Mouse (Mus musculus) kidney, postnatal 0 days (tissue): ENCODE measurements at regions not wholly inside any gene's neighbourhood (a gene's known extent, or its start where the extent isn't known, plus 50 kb on each side); places are given as distances from the start of the nearest gene placed in this dataset.

ENCODE experiments used
- ATAC-seq: fragments of 200-750 bp; cut with Nextera tagmentation; replicated peaks from 2 replicates; pipeline ENCODE4 v1.8.0; 2017; ENCODE audit warnings: low read depth, moderate number of reproducible peaks, moderate TSS enrichment, moderate library complexity; ENCODE audit not compliant: low FRiP score
- DNase-seq: peaks from one replicate; pipeline ENCODE4 v3.0.0-alpha.2; 2016; ENCODE audit warnings: low spot score
- H3K27ac ChIP-seq: fragments of 300-500 bp; sonication (generic); 2 replicates; pipeline ENCODE4 v1.5.1; 2014; ENCODE audit warnings: mild to moderate bottlenecking
- H3K27me3 ChIP-seq: fragments of 300-500 bp; sonication (generic); 2 replicates; pipeline ENCODE4 v1.6.1; 2014; ENCODE audit warnings: low read length, mixed read lengths; ENCODE audit not compliant: insufficient read depth
- H3K36me3 ChIP-seq: fragments of 300-500 bp; sonication (generic); 2 replicates; pipeline ENCODE4 v1.6.1; 2014; ENCODE audit warnings: low read length, mixed read lengths; ENCODE audit not compliant: insufficient read depth
- H3K4me1 ChIP-seq: fragments of 300-500 bp; sonication (generic); replicated peaks from 2 replicates; pipeline ENCODE4 v1.6.1; 2014; ENCODE audit warnings: antibody characterized with exemption, low read length, mixed read lengths; ENCODE audit not compliant: insufficient read depth
- H3K4me2 ChIP-seq: fragments of 300-500 bp; sonication (generic); 2 replicates; pipeline ENCODE4 v1.6.1; 2014; ENCODE audit warnings: mild to moderate bottlenecking, low read length, moderate library complexity, mixed read lengths
- H3K4me3 ChIP-seq: fragments of 300-500 bp; sonication (generic); replicated peaks from 2 replicates; pipeline ENCODE4 v1.5.1; 2014; ENCODE audit warnings: low read depth, low read length
- H3K9ac ChIP-seq: fragments of 300-500 bp; sonication (generic); 2 replicates; pipeline ENCODE4 v1.6.1; 2014; ENCODE audit warnings: low read depth, low read length
- H3K9me3 ChIP-seq: fragments of 300-500 bp; sonication (generic); replicated peaks from 2 replicates; pipeline ENCODE4 v1.6.1; 2016; ENCODE audit warnings: low read length, inconsistent platforms, mixed read lengths
- CTCF ChIP-seq: IDR thresholded peaks from 2 replicates; pipeline ENCODE4 v1.5.1; 2016; ENCODE audit warnings: antibody characterized with exemption, low read depth, mild to moderate bottlenecking, moderate library complexity
- WGBS: fragments of 180-500 bp; shearing (Covaris S2); extraction: QIAGEN DNeasy Blood & Tissue Kit; methylation state at CpG from one replicate; pipeline ENCODE4 v1.1.7; 2014; 5-methylcytosine and 5-hydroxymethylcytosine counted together

GRCm38 (mm10) chr6:147989381-147989780 lies 57.7 kb upstream of the Far2 start:
- no peak overlapping the region for H3K4me3 ChIP-seq
- no peak for TF ChIP-seq CTCF
- WGBS, result 60% methylated on average over 4 of the region's 4 CpGs
- H3K9ac ChIP-seq, result no peak overlapping the region
- no peaks in the 10 kb centered on the region for H3K27me3 ChIP-seq
- DNase-seq, result no peak
- no peaks in the 10 kb centered on the region for H3K36me3 ChIP-seq
- H3K4me1 ChIP-seq, result no peaks in the 10 kb centered on the region
- no peaks in the 10 kb centered on the region for H3K9me3 ChIP-seq
- ATAC-seq, result no peak
- H3K27ac ChIP-seq, result no peak overlapping the region
- no peak overlapping the region for H3K4me2 ChIP-seq
